Mouse (Mus musculus): Measurements from ENCODE around the gene Frrs1.

Frrs1 gene

GRCm38 (mm10) chr3:116906596-116906995 lies 47.3 kb downstream of the Frrs1 start:
- DNase-seq (ENCODE audit: low read depth, low spot score), result no peak

DNA sequence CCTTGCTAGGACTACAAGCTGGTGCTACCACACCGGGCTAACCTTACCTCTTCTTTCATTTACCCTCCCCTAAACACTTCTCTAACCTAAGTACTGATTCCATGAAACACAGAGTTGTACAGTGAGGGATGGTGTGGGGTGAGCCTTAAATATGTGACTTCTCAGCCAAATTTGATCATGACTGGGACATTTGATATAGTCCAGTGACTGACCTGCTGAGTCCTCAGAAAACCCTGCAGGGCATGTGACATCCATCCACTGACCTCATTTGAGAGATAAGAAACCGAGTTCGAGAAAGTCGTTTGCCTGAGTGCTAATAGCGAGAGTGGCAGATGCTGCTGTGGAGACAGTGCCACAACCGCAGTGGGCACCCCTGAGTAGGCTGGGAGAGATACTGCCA lies 55.1 kb downstream of the Frrs1 start:
- no peak for DNase-seq (ENCODE audit: low read depth, low spot score)

GRCm38 (mm10) chr3:116914931-116915330 lies 55.7 kb downstream of the Frrs1 start:
- DNase-seq (ENCODE audit: low read depth, low spot score), result no peak

DNA sequence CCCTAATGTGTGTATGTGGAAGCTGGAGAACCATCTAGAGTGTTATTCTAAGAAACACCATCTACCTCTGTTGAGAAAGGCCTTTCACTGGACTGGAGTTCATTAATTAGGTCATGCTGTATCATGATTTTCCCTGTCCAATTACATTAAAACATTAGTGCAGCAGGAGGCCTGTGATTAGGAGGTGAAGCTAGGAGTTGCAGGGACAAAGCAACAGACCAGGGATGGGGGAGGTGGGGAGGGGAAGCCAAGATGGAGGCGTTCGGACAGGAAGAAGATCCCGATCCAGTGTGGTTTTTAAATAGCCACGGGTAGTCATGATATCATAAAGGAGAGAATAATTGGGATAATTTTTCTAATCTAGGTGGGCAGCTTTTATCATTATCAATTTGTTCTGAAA lies 57.8 kb downstream of the Frrs1 start:
- DNase-seq (ENCODE audit: low read depth, low spot score), result no peak

DNA sequence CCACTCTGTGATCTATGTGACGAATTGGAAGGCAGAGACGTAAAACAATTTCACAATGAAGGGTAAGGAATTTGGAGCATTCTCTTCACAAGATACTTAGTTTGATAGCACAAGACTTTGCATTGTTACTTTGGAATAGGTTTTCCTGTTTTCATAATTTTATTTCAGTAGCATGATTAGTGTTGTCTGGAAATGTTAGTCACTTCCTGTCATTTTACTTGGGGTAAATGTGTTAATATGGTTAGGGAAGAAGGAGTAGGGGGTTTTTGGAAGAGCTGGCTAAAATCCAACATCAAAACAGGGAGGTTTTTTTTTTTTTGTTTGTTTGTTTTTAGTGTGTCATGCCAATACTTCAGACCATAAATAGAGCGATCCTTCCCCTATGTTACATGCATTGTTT lies 62.3 kb downstream of the Frrs1 start:
- DNase-seq (ENCODE audit: low read depth, low spot score), result no peak

- DNase-seq (ENCODE audit: low read depth, low spot score), result no peak
These were observed 63.8 kb downstream of the Frrs1 start for GRCm38 (mm10) chr3:116923042-116923441.

DNA sequence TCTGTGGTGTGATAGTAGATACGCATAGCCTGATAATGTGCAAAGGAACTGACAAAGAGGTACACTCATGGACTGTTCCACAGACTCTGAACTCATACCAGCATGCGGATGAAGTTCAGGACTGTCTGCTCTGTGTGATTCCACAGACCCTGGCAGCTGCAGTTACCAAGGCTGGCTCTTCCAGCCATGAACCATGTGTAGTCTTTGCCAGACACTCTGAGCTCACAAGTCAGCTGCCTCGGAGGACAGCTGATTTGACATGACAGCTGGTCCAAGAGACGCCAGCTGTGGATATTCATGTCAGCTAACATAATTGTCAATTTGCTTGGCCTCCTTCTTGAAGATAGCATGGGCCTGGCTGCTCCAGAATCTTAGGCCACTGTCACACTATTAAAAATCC lies 69.7 kb downstream of the Frrs1 start:
- DNase-seq (ENCODE audit: low read depth, low spot score), result no peak

- DNase-seq (ENCODE audit: low read depth, low spot score), result no peak
These were observed 73.9 kb downstream of the Frrs1 start for GRCm38 (mm10) chr3:116933158-116933557.

DNA sequence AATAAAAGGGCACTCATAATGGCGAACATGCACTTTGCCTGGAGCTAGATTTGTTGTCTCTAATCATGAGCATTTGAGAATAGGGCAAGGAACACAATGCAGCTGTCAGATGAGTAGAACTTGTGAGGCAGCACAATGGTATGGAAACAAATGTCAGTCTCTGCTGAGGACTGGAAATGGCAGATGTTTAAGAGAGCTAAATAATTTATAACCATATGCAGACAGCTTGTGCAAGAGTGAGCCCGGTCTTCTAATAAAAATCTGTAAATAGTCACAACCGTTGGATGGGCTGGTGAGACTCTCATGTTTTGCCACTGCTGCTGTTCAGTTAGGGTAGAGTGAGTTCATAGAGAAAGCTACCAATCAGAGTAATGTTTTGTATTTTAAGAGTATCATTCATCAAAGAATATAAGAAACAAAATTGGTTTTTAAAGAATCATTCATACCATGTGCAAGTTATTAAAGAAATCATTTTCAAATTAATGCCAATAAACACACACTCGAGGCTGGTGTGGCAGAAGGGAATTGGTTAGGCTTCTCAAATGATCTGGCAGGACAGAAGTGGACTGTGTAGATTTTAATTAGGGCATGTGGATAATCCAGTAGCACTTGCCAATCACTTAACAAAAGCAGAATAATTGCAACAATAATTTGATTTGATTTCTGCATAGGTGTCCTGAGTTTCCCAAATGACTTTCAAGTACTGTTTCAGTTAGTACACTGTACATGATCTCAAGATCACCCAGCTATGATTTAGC lies 77.8 kb downstream of the Frrs1 start:
- DNase-seq (ENCODE audit: low read depth, low spot score), result no peak

- DNase-seq (ENCODE audit: low read depth, low spot score), result no peak
These were observed 81.7 kb downstream of the Frrs1 start for GRCm38 (mm10) chr3:116940804-116941558.

DNA sequence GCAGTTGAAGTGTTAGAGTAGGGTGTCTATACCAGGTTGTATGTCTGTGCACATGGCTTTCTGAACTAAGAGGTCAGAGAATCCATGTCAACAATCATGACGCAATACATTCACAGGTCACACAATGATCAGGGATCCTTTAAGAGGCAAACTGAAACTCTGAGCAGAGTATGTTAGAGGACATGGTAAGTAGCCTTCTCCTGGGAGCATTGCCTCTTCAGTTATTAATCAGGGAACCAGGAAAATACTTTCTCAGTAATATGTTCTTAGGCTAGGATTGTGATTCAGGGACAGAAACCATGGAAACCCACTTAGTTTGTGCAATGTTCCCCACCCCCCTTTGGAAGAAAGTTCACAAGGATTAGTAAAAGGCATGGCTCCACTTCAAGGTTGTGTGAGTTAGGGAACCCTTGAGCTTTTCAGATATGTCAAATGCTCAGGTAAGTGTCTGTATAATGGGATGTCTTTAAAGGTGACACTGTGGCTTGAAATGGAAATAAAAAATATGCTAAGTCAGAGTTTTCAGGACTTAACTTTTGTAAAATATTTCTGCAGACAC lies 82.4 kb downstream of the Frrs1 start:
- DNase-seq (ENCODE audit: low read depth, low spot score), result no peak

DNA sequence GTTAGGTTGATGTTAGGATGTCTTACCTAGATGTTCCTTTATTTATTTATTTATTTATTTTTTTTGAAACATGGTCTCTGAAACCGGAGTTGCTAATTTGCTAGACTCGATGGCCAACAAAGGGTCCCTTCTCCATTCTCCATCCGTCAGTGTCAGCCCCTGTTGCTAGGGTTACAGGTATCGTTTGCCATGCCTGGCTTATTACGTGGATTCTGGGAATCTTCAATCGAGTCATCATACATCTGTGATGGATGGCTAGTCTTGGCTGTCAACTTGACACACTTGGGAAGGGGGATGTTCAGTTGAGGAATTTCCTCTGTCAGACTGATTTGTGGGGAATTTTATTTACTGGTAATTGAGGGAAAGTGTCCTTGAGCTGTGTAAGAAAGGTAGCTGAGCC lies 83.5 kb downstream of the Frrs1 start:
- no peak for DNase-seq (ENCODE audit: low read depth, low spot score)

DNA sequence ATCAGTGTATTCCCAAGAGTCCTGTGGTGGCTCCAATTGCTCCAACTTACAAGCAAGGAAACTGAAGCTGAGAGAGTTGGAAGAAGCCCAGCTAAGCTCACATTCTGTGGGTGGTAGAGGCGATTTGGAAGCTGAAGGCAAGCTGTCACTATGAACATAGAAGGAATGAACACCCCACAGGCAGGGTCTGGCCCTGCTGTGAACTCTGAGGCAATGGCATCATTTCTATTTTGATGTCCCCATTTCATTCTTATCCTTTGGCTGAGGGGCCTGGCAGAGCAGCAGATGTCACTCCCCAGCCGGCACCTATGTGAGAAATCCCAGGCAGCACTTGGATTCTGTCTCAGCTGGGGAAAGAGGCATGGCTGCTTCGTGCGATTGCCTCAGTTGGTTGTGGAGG lies 84.2 kb downstream of the Frrs1 start:
- DNase-seq (ENCODE audit: low read depth, low spot score), result no peak

DNA sequence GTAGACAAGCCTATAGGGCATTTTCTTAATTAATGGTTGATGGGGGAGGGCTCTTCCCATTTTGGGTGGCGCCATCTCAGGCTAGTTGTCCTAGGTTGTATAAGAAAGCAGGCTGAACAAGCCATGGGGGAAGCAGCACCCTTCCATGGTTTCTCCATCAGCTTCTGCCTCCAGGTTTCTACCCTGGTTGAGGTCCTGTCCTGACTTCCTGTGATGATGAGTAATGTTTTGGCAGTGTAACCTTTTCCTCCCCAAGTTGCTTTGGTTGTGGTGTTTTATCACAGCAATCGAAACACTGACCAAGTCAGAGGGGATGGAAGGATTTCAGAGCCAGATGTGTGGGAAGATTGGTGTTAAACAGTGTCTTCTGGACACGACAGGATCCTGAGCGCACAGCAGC lies 87.2 kb downstream of the Frrs1 start:
- DNase-seq (ENCODE audit: low read depth, low spot score), result no peak

DNA sequence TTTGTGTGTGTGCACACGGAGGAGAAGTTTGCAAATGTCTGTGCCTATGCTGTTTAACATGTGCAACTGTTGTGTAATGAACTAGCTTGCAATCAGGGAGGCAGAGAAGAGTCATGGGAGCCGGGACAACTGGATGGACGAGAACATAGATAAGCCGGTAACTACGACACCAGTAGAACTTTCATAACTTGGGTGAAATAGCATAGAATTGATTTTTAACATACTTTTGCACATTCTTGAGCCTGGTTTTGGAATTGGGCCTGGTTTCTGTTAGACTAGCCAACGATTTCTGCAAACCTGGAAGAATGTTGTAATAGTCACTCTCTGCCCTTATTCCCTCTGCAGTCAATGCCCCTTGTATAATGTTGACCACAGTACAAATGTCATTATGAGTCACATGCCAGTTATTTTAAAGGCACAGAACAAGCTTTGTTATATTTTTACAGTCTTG lies 91.4 kb downstream of the Frrs1 start:
- DNase-seq (ENCODE audit: low read depth, low spot score), result no peak

- no peak for DNase-seq (ENCODE audit: low read depth, low spot score)
These were observed 92.2 kb downstream of the Frrs1 start for GRCm38 (mm10) chr3:116951489-116951888.

GRCm38 (mm10) chr3:116952242-116952899 lies 93.1 kb downstream of the Frrs1 start:
- DNase-seq (ENCODE audit: low read depth, low spot score), result no peak

- DNase-seq (ENCODE audit: low read depth, low spot score), result no peak
These were observed 94.1 kb downstream of the Frrs1 start for GRCm38 (mm10) chr3:116953366-116953765.

- no peak for DNase-seq (ENCODE audit: low read depth, low spot score)
These were observed 95.8 kb downstream of the Frrs1 start for GRCm38 (mm10) chr3:116955061-116955460.
